Comparison of ENCODE assay signal across 10 mouse cellular contexts in genomic region chr6:52216691-52217458, GRCm38 (mm10). TPM values are rescaled to one million over a fixed set of nuclear protein-coding genes. Genes with fewer than 3 reads are reported as not detected.
A peak's percentile ranks its signal among the peaks of the same experiment; 100 is the strongest.
DNase-seq lines count a peak whose midpoint lies in the region; ATAC-seq and TF ChIP-seq lines count a peak whose summit lies in the region.
"Had no signal": no experiment of that assay in that cellular context is flagged by ENCODE, and none has a peak within 500 bp of the region (broad histone marks: within the 10 kb centered on the region; RNA-seq: fewer than 3 reads in every experiment).

No protein-coding gene starts in this region.

- WGBS in heart, adult 2 months = 3% methylated on average over 60 of the region's 60 CpGs
- under 1% methylated on average over 60 of the region's 60 CpGs for WGBS in bone marrow, adult 2 months
- WGBS in hindbrain, embryonic 12.5 days = 3% methylated on average over 60 of the region's 60 CpGs
- WGBS in liver, embryonic 14.5 days (ENCODE audit: insufficient replicate concordance) = 2% methylated on average over 60 of the region's 60 CpGs
- 4% methylated on average over 56 of the region's 60 CpGs for WGBS in cerebellum, adult 2 months

- no peak for TF ChIP-seq EP300 in heart, adult 2 months (IDR thresholded peaks at IDR 0.05; ENCODE audit: insufficient read depth, low read depth, low read length)
- TF ChIP-seq EP300 in liver, embryonic 14.5 days (IDR thresholded peaks at IDR 0.05; ENCODE audit: low read depth) = no peak

- peaks cover 54% of the 10 kb centered on the region for H3K27me3 ChIP-seq in heart, adult 2 months (ENCODE audit: control insufficient read depth, insufficient read depth, low read length)
- peaks cover 100% of the 10 kb centered on the region for H3K27me3 ChIP-seq in hindbrain, embryonic 12.5 days
- H3K27me3 ChIP-seq in liver, embryonic 14.5 days (ENCODE audit: control insufficient read depth, insufficient read depth, low read length) = peaks cover 100% of the 10 kb centered on the region
- H3K27me3 ChIP-seq in cerebellum, adult 2 months (ENCODE audit: control insufficient read depth, insufficient read depth, low read length) = peaks cover 16% of the 10 kb centered on the region; the same call in 1 of the 2 replicates

- no peaks in the 10 kb centered on the region for H3K9me3 ChIP-seq in hindbrain, embryonic 12.5 days (replicated peaks)
- H3K9me3 ChIP-seq in liver, embryonic 14.5 days (ENCODE audit: control insufficient read depth, low read length) = no peaks in the 10 kb centered on the region

- no peak for ATAC-seq in hindbrain, embryonic 12.5 days (ENCODE audit: low FRiP score)
- ATAC-seq in liver, embryonic 14.5 days (ENCODE audit: insufficient read depth) = no peak

- H3K79me2 ChIP-seq in heart, adult 2 months (replicated peaks; ENCODE audit: control insufficient read depth, insufficient read depth, low read length) = no peaks in the 10 kb centered on the region

- intact Hi-C loops in heart, adult 2 months (cut with DNase I) = loop anchor here (5.0 kb wide), 1 partner anchor 35 kb away; no protein-coding TSS in a partner anchor
- intact Hi-C loops in heart, postnatal 14 days (cut with DNase I) = no loop called here

- DNase-seq in heart, adult 2 months = peak; percentile 19 to 47
- no peak for DNase-seq in heart, postnatal 14 days
- DNase-seq in liver, embryonic 14.5 days (ENCODE audit: low read depth in 3 of 3, low spot score in 3 of 3) = no peak
- DNase-seq in urinary bladder, postnatal 14 days (ENCODE audit: low spot score) = peak; percentile 47
- DNase-seq in cerebellum, adult 9-11 months = no peak
- no peak for DNase-seq in cerebellum, adult 2 months

- no peak overlapping the region for H3K9ac ChIP-seq in heart, adult 2 months (ENCODE audit: low read depth, low read length)
- no peak overlapping the region for H3K9ac ChIP-seq in hindbrain, embryonic 12.5 days
- H3K9ac ChIP-seq in liver, embryonic 14.5 days (replicated peaks) = no peak overlapping the region

- H3K4me3 ChIP-seq in heart, adult 2 months = peak overlapping the region; percentile 28
- H3K4me3 ChIP-seq in bone marrow, adult 2 months (replicated peaks; ENCODE audit: control insufficient read depth, low read depth, low read length) = no peak overlapping the region
- H3K4me3 ChIP-seq in hindbrain, embryonic 12.5 days = peak overlapping the region; percentile 28
- peak overlapping the region in 1 of 2 experiments; percentile 12; a peak in 1 of 4 replicates for H3K4me3 ChIP-seq in liver, embryonic 14.5 days (ENCODE audit: insufficient read depth in 1 of 2, low read depth in 2 of 2, low read length in 2 of 2)
- H3K4me3 ChIP-seq in cerebellum, adult 2 months (replicated peaks; ENCODE audit: insufficient read depth, low read depth, low read length) = no peak overlapping the region

- H3K27ac ChIP-seq in heart, adult 2 months = no peak overlapping the region
- peak overlapping the region; percentile 17; the same call in 1 of the 2 replicates for H3K27ac ChIP-seq in bone marrow, adult 2 months (ENCODE audit: control insufficient read depth, insufficient read depth, low read depth, low read length, poor library complexity)
- no peak overlapping the region for H3K27ac ChIP-seq in hindbrain, embryonic 12.5 days
- no peak overlapping the region for H3K27ac ChIP-seq in liver, embryonic 14.5 days
- H3K27ac ChIP-seq in cerebellum, adult 2 months (ENCODE audit: insufficient read depth, low read length) = no peak overlapping the region

- H3K36me3 ChIP-seq in heart, adult 2 months (ENCODE audit: control insufficient read depth, insufficient read depth, low read length) = no peaks in the 10 kb centered on the region
- no peaks in the 10 kb centered on the region for H3K36me3 ChIP-seq in hindbrain, embryonic 12.5 days
- no peaks in the 10 kb centered on the region for H3K36me3 ChIP-seq in liver, embryonic 14.5 days (replicated peaks; ENCODE audit: control insufficient read depth, insufficient read depth, low read depth)

- TF ChIP-seq POLR2A in heart, adult 2 months (IDR thresholded peaks at IDR 0.05; ENCODE audit: insufficient read depth, low read depth, low read length) = no peak
- TF ChIP-seq POLR2A in bone marrow, adult 2 months (IDR thresholded peaks at IDR 0.05; ENCODE audit: borderline replicate concordance, control insufficient read depth, low read depth, low read length) = no peak
- TF ChIP-seq POLR2A in cerebellum, adult 2 months (IDR thresholded peaks at IDR 0.05; ENCODE audit: borderline replicate concordance, insufficient read depth, low read length) = no peak

- peaks cover 1% of the 10 kb centered on the region for H3K4me1 ChIP-seq in heart, adult 2 months (ENCODE audit: control insufficient read depth, insufficient read depth, low read length)
- H3K4me1 ChIP-seq in bone marrow, adult 2 months (ENCODE audit: control insufficient read depth, insufficient read depth, low read length) = no peaks in the 10 kb centered on the region
- peaks cover 20% of the 10 kb centered on the region for H3K4me1 ChIP-seq in hindbrain, embryonic 12.5 days
- H3K4me1 ChIP-seq in liver, embryonic 14.5 days (replicated peaks; ENCODE audit: control insufficient read depth in 2 of 2, insufficient read depth in 2 of 2, low read length in 1 of 2) = no peaks in the 10 kb centered on the region
- no peaks in the 10 kb centered on the region for H3K4me1 ChIP-seq in cerebellum, adult 2 months (ENCODE audit: control insufficient read depth, insufficient read depth, low read length)

- peak overlapping the region; percentile 47 for H3K4me2 ChIP-seq in hindbrain, embryonic 12.5 days (replicated peaks)
- peak overlapping the region; percentile 31 for H3K4me2 ChIP-seq in liver, embryonic 14.5 days (ENCODE audit: low read depth)

- TF ChIP-seq CTCF in heart, adult 2 months (IDR thresholded peaks at IDR 0.05) = no peak
- no peak for TF ChIP-seq CTCF in bone marrow, adult 2 months (IDR thresholded peaks at IDR 0.05; ENCODE audit: control insufficient read depth, insufficient read depth, low read length)
- no peak for TF ChIP-seq CTCF in liver, embryonic 14.5 days (IDR thresholded peaks at IDR 0.05; ENCODE audit: low read depth)
- TF ChIP-seq CTCF in cerebellum, adult 2 months (IDR thresholded peaks at IDR 0.05; ENCODE audit: borderline replicate concordance, insufficient read depth, low read depth, low read length) = no peak

RNA-seq across cellular contexts. Expression of gene Gm28308, which starts 3.7 kb away (rescaled TPM):
- total RNA-seq in heart, adult 2 months (2021) = not detected
- not detected in 2 replicates for polyA plus RNA-seq in heart, adult 2 months (2012; rRNA removed)
- not detected for total RNA-seq in heart, postnatal 14 days (2021)
- not detected in 2 replicates for polyA plus RNA-seq in bone marrow, adult 2 months (2011; ENCODE audit: insufficient read depth, insufficient read length, low replicate concordance, missing spikeins)
- polyA plus RNA-seq in hindbrain, embryonic 12.5 days (2016; fragmentation: Nextera tagmentation; extraction: Ambion mirVana) = not detected in 2 replicates
- not detected in 2 replicates for polyA plus RNA-seq in liver, embryonic 14.5 days (2012; rRNA removed)
- polyA plus RNA-seq in liver, embryonic 14.5 days (2014; fragmentation: Nextera tagmentation; extraction: Ambion mirVana) = not detected in 2 replicates
- polyA plus RNA-seq in cerebellum, adult 2 months (2012; rRNA removed) = not detected in 2 replicates
- total RNA-seq: heart, adult 18-20 months; MEL had no signal

RNA-seq across cellular contexts. Expression of gene Hoxa3, which starts 3.7 kb away (rescaled TPM):
- total RNA-seq in heart, adult 2 months (2021) = under 1 TPM; 0.55 to 0.76 TPM
- polyA plus RNA-seq in heart, adult 2 months (2012; rRNA removed) = 0.53 and 1.3 TPM in 2 replicates
- total RNA-seq in heart, postnatal 14 days (2021) = 1 to 10 TPM; 1.2 TPM
- 1.2 and 2.4 TPM in 2 replicates for polyA plus RNA-seq in bone marrow, adult 2 months (2011; ENCODE audit: insufficient read depth, insufficient read length, low replicate concordance, missing spikeins)
- polyA plus RNA-seq in hindbrain, embryonic 12.5 days (2016; fragmentation: Nextera tagmentation; extraction: Ambion mirVana) = 13.7 and 19.5 TPM in 2 replicates
- 0.37 and 0.43 TPM in 2 replicates for polyA plus RNA-seq in liver, embryonic 14.5 days (2012; rRNA removed)
- polyA plus RNA-seq in liver, embryonic 14.5 days (2014; fragmentation: Nextera tagmentation; extraction: Ambion mirVana) = 0.13 and 0.38 TPM in 2 replicates
- polyA plus RNA-seq in cerebellum, adult 2 months (2012; rRNA removed) = 2.1 and 2.2 TPM in 2 replicates
- total RNA-seq: MEL had no signal

RNA-seq across cellular contexts. Expression of gene Hoxa7, which starts 4.8 kb away (rescaled TPM):
- under 1 TPM; 0.25 to 0.50 TPM for total RNA-seq in heart, adult 2 months (2021)
- polyA plus RNA-seq in heart, adult 2 months (2012; rRNA removed) = 0.26 and 0.31 TPM in 2 replicates
- total RNA-seq in heart, postnatal 14 days (2021) = under 1 TPM; 0.17 to 0.29 TPM
- polyA plus RNA-seq in bone marrow, adult 2 months (2011; ENCODE audit: insufficient read depth, insufficient read length, low replicate concordance, missing spikeins) = 1.4 and 2.8 TPM in 2 replicates
- 0.79 and 1.0 TPM in 2 replicates for polyA plus RNA-seq in hindbrain, embryonic 12.5 days (2016; fragmentation: Nextera tagmentation; extraction: Ambion mirVana)
- polyA plus RNA-seq in liver, embryonic 14.5 days (2012; rRNA removed) = 0.18 and 0.26 TPM in 2 replicates
- 0.18 and 0.23 TPM in 2 replicates for polyA plus RNA-seq in liver, embryonic 14.5 days (2014; fragmentation: Nextera tagmentation; extraction: Ambion mirVana)
- 0.07 and 0.16 TPM in 2 replicates for polyA plus RNA-seq in cerebellum, adult 2 months (2012; rRNA removed)
- total RNA-seq: MEL had no signal

RNA-seq across cellular contexts. Expression of gene Hoxa6, which starts 8.4 kb away (rescaled TPM):
- total RNA-seq in heart, adult 2 months (2021) = not detected
- polyA plus RNA-seq in heart, adult 2 months (2012; rRNA removed) = not detected in 2 replicates
- not detected for total RNA-seq in heart, postnatal 14 days (2021)
- not detected in 2 replicates for polyA plus RNA-seq in bone marrow, adult 2 months (2011; ENCODE audit: insufficient read depth, insufficient read length, low replicate concordance, missing spikeins)
- 18.7 and 20.5 TPM in 2 replicates for polyA plus RNA-seq in hindbrain, embryonic 12.5 days (2016; fragmentation: Nextera tagmentation; extraction: Ambion mirVana)
- not detected in 2 replicates for polyA plus RNA-seq in liver, embryonic 14.5 days (2012; rRNA removed)
- polyA plus RNA-seq in liver, embryonic 14.5 days (2014; fragmentation: Nextera tagmentation; extraction: Ambion mirVana) = not detected in 2 replicates
- polyA plus RNA-seq in cerebellum, adult 2 months (2012; rRNA removed) = 0.13 and 0.46 TPM in 2 replicates
- total RNA-seq: heart, adult 18-20 months; MEL had no signal

RNA-seq across cellular contexts. Expression of gene Hoxa5, which starts 12.5 kb away (rescaled TPM):
- under 1 TPM; 0.26 to 0.45 TPM for total RNA-seq in heart, adult 2 months (2021)
- polyA plus RNA-seq in heart, adult 2 months (2012; rRNA removed) = 0.94 and 0.96 TPM in 2 replicates
- 1 to 10 TPM; 1.4 to 2.1 TPM for total RNA-seq in heart, postnatal 14 days (2021)
- 1.5 and 2.4 TPM in 2 replicates for polyA plus RNA-seq in bone marrow, adult 2 months (2011; ENCODE audit: insufficient read depth, insufficient read length, low replicate concordance, missing spikeins)
- 53.4 and 82.9 TPM in 2 replicates for polyA plus RNA-seq in hindbrain, embryonic 12.5 days (2016; fragmentation: Nextera tagmentation; extraction: Ambion mirVana)
- 0.52 and 0.97 TPM in 2 replicates for polyA plus RNA-seq in liver, embryonic 14.5 days (2012; rRNA removed)
- polyA plus RNA-seq in liver, embryonic 14.5 days (2014; fragmentation: Nextera tagmentation; extraction: Ambion mirVana) = 0.16 and 0.43 TPM in 2 replicates
- 4.6 and 6.0 TPM in 2 replicates for polyA plus RNA-seq in cerebellum, adult 2 months (2012; rRNA removed)
- total RNA-seq: MEL had no signal

Comparison
In these comparisons a context has a peak if more than half of its experiments do, and no peak if none do; other contexts are left out.
1. DNase-seq: peak in heart, adult 2 months (2 of 2) and urinary bladder, postnatal 14 days (single experiment); none in heart, postnatal 14 days (0 of 2), liver, embryonic 14.5 days (0 of 3), cerebellum, adult 9-11 months (single experiment) and cerebellum, adult 2 months (0 of 2).
2. H3K4me3 ChIP-seq: peak in heart, adult 2 months (single experiment) and hindbrain, embryonic 12.5 days (single experiment); none in bone marrow, adult 2 months (single experiment) and cerebellum, adult 2 months (single experiment).